Mouse (Mus musculus): ENCODE measurements around the gene Pheta2.

GRCm38 (mm10) chr15:82337875-82338274 is 867 bp upstream of the Pheta2 start:
- TF ChIP-seq CTCF (conservative IDR thresholded peaks at IDR 0.05; ENCODE audit: insufficient read depth, insufficient read length, low read depth, low read length) (no peak), POLR2A (IDR thresholded peaks at IDR 0.05; ENCODE audit: low read depth, low read length) (no peak)
